Mouse (Mus musculus): ENCODE results near the gene Fkbpl.

The Fkbpl gene

DNA sequence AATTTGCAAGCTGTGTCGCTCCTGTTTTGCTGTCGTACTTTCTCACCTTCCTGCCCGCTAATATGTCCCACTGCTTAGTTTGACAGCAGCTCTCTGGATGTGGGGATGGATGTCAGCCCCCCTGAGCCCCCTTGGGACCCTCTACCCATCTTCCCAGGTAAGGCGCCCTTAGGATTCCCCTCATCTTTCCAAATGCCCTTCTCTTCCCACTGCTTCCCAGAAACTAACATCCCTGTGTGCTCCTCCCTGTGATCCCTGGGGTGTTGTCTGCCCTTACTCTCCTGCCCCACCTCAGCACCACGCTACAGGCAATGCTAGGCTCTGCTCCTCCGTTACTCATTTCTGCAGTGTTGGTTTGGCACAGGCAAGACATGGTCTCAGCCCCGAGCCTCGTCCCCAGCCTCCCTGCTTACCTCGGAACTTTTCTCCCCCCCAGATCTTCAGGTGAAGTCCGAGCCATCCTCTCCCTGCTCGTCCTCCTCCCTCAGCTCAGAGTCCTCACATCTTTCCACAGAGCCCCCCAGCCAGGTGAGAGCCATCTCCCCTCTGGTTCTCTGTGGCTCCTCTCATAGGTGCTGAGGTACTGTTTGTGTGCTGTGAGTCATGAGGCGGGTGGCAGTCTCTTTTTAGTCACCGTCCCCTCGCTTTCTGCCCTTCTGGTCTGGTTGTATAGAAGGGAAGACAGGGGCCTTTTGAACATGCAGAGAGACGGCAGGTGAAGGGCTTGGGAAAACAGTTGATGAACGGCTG, 3.8 kb downstream of the Fkbpl start:
- no peak for DNase-seq

GRCm38 (mm10) chr17:34649106-34649864, 4.7 kb downstream of the Fkbpl start:
- DNase-seq, result no peak

- no peak for DNase-seq
These were observed 6.2 kb downstream of the Fkbpl start for GRCm38 (mm10) chr17:34650781-34651180.

DNA sequence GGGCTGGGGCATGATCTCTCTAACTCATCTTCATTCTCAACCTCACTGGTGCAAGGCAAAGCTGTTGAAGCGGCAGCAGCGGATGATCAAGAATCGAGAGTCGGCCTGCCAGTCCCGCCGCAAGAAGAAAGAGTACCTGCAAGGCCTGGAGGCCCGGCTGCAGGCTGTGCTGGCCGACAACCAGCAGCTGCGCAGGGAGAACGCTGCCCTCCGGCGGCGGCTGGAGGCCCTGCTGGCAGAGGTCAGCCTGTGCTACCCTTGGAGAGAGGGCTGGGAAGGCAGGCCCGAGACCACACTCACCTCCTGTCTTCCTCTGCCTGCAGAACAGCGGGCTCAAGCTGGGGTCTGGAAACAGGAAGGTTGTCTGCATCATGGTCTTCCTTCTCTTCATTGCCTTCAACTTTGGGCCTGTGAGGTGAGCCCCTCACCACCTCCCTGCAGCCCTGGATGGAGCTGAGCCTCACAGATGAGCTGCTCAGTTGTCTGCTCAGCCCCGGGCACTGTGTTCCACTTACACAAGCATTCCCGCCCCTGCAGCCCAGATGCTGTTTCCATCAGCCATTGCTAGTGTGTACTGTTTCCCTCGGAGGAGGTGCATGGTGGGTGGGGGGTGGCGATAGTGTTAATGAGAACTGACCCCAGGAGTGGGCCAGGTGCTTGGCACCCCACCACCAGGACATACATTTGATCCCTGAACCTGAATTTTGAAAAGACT, 7.1 kb downstream of the Fkbpl start:
- DNase-seq, result peak; percentile 56 to 66

- DNase-seq, result no peak
These were observed 8.0 kb downstream of the Fkbpl start for GRCm38 (mm10) chr17:34652546-34652945.

- no peak for DNase-seq
These were observed 8.4 kb downstream of the Fkbpl start for GRCm38 (mm10) chr17:34652985-34653384.

DNA sequence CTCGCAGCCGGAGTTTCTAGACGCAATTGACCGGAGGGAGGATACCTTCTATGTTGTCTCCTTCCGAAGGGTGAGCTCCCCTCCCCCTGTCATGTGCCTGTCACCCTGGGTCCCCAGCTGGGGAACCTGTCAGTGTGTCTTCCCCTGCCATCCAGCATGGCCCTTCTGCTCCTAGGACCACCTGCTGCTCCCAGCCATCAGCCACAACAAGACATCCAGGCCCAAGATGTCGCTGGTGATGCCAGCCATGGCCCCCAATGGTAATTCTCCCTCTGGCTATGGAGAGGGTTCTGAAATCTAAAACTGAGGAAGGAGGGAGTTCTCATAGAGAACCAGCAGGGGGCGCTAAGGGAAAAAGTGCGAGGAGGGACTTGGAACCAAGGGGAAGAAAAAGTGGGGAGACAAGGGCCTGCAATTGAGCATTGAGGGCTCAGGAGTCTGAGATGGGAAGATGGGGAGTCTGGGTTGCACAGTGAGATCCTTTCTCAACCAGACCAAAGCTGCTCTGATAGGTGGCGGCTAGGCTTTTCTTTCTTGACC, 9.3 kb downstream of the Fkbpl start:
- peak in 1 of 2 experiments; percentile 55 for DNase-seq

GRCm38 (mm10) chr17:34654392-34654791, 9.8 kb downstream of the Fkbpl start:
- DNase-seq, result no peak

DNA sequence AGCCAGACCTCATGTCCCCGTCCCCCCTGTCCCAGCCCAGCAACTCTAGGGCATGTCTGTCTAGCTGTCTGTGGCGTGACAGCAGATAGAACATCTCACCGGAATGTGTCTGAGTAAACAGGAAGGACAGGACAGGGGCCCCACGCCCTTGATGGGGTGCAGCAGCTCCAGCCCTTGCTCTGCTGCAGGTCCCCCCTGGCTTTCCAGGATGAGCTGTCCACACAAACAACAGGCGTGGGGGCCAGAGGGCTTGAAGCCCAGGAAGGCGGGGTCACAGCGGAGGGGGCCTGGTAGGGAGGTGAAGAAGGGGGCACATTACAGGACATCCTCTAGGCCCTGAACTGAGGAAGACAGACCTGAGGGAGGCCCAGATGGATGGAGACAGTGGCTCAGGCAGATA, 10.6 kb downstream of the Fkbpl start:
- DNase-seq, result peak; percentile 58 to 80

DNA sequence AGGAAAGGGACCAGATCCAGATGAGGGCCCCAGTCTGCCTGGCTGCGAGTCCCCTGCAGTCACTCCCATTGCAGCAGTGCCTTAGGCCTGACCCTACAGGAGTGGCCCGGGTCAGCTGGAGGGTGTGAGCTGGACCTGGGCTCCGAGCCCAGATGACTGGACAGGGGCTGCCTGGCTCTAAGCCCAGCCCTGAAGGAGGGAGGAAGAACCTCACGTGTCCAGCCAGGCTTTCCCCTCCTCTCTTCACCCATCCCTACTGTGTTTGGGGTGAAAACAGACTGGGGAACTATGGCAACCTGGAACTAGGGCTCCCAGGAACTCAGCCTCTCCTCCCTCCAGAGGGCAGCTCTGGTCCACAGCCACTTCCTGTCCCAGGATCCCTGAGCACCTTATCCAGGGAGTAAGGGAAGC, 11.0 kb downstream of the Fkbpl start:
- peak; percentile 88 to 92 for DNase-seq

DNA sequence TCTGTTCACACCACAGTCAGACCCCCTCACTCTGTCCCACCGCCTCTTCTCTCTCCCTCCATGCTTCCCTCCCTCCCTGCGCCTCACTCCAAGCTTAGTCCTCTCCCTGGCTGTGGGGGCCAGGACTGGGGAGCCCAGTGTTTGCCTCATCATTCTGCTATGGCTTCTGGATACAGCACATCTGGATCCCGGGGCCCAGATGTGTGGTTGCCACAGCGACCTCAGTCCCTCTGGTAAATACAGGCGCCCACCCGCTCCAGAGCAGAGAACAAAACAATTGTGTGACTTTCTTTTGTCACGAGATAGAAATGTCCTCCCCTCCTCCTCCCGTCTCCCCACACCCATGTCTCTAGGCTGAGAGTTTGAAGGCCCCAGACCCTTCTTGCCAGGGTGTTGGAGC, 12.1 kb downstream of the Fkbpl start:
- DNase-seq, result no peak

DNA sequence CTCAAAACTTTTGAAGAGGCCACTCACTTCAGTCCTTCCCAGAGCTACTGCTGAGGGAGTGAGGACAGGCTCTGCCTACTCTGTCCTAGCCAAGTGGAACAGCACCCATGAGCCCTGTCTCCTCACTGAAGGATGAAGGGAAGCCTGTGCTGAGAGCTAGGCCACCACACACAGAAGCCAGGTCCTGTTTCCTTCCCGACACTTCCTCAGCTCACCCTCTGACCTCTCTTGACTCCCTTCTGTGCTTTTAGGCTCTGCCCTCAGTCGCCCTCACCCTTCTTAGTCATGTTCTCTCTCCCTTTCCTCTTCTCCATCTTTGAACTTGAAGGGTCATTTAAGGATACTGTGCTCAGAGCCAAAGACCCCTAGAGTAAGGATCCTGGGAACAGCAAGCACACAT, 12.7 kb downstream of the Fkbpl start:
- no peak for DNase-seq

- DNase-seq, result no peak
These were observed 13.6 kb downstream of the Fkbpl start for GRCm38 (mm10) chr17:34658145-34658544.

DNA sequence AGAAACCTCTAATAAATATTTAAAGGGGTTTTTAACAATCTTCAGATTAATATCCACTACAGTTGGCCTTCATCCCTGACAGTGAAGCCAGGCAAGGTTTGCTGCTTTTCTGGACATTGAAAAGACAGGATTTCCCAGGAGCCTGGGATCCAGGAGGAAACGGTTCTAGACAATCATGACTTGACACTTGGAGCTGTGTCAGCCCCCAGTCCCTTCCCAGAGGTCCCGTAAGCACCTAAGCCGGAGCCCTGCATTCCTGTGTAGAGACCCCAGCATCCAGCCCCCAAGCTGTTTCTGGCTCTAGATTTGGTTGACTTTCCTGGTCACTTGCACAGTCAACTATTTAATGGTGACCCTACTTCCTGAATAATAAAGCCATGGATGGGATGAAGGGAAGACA, 14.0 kb downstream of the Fkbpl start:
- no peak for DNase-seq

GRCm38 (mm10) chr17:34659181-34659896, 14.8 kb downstream of the Fkbpl start:
- DNase-seq, result peak in 1 of 2 experiments; percentile 48

GRCm38 (mm10) chr17:34659897-34660214, 15.3 kb downstream of the Fkbpl start:
- no peak for DNase-seq

GRCm38 (mm10) chr17:34660259-34660820, 15.8 kb downstream of the Fkbpl start:
- no peak for DNase-seq

DNA sequence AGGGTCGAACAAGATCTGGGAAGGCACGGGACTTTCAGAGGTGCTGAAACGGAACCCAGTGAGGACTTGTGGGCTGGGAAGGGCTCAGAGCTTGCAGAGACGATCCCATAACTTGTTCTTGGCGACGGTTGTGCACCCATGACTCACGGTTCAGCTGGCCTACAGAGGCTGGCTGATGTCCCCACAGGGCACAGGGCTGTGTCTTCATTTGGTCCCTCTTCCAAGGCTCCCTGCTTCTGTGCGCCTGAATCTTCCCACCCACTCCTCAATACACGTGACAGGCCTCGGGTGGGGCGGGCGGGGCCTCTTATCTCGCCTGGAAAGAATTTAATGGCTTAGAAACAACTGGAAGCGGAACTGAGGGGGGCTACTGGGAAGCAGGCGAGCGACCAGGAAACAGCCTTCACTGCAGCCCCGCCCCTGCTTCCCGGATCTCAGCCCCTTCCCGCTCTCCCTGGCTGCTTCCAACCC, 16.6 kb downstream of the Fkbpl start:
- DNase-seq, result peak; percentile 60 to 72

DNA sequence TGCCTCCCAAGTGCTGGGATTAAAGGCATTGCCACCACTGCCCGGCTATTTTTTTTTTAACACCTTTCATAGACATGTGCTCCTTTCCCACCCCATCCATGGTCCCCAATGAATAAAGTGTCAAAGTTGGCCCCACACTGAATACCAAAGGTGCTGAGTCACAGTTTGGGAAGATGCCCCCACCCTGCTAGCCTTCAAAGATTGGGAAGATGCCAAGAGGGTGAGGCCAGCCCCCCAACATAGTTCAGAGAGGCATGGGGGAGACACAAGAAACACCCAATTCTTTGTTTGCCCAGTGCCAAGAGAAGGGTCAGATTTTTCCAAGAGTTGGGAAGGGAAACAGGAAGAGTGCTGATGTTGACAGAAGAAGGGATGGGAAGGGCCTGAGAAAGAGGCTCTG, 17.9 kb downstream of the Fkbpl start:
- DNase-seq, result no peak

- no peak for DNase-seq
These were observed 18.4 kb downstream of the Fkbpl start for GRCm38 (mm10) chr17:34662978-34663377.

- no peak for DNase-seq
These were observed 19.0 kb downstream of the Fkbpl start for GRCm38 (mm10) chr17:34663558-34663957.

GRCm38 (mm10) chr17:34664472-34664871, 19.9 kb downstream of the Fkbpl start:
- no peak for DNase-seq

All from kidney, adult 8-10 months (tissue).